Mouse (Mus musculus): Measurements from ENCODE around the gene Slc16a1. TPM values are rescaled to one million over a fixed set of nuclear protein-coding genes. Genes with fewer than 3 reads are reported as not detected.

The Slc16a1 gene
- polyA plus RNA-seq, 1 experiment from 2014 or later: 12.6 TPM

DNA sequence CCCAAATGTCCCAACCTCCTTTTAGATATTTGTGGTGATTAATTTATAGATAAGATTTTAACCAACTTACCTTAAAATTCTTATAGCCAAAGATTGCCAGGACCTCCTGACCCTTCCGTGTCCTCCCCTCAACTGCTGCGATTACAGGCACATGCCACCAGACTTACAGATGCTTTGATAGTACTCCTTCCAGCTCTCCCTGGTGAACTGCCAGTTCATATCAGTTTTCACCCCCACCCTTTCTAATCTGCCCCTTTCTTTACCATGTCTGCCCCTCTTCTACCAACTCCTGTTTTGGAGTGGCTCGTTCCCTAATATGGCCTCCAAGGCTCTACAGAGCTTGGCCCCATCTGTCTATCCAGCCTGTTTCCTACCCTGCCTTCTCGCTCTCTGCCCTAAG, 15.8 kb downstream of the Slc16a1 start:
- Histone ChIP-seq H3K27me3 (replicated peaks; ENCODE audit: control insufficient read depth, insufficient read depth, low read length) (no peaks in the 10 kb centered on the region), H3K36me3 (ENCODE audit: control insufficient read depth, insufficient read depth, low read length) (peaks cover 5% of the 10 kb centered on the region; the same call in 1 of the 2 replicates), H3K27ac (ENCODE audit: low read depth, low read length) (no peak overlapping the region), H3K9me3 (ENCODE audit: control insufficient read depth, low read length) (no peaks in the 10 kb centered on the region), H3K4me3 (ENCODE audit: low read length) (no peak overlapping the region), H3K9ac (ENCODE audit: low read depth, low read length) (no peak overlapping the region), H3K4me1 (ENCODE audit: control insufficient read depth, insufficient read depth, low read depth, low read length) (no peaks in the 10 kb centered on the region), H3K4me2 (ENCODE audit: low read length) (no peak overlapping the region)
- no peak for ATAC-seq
- WGBS: 96% methylated on average over 4 of the region's 4 CpGs

DNA sequence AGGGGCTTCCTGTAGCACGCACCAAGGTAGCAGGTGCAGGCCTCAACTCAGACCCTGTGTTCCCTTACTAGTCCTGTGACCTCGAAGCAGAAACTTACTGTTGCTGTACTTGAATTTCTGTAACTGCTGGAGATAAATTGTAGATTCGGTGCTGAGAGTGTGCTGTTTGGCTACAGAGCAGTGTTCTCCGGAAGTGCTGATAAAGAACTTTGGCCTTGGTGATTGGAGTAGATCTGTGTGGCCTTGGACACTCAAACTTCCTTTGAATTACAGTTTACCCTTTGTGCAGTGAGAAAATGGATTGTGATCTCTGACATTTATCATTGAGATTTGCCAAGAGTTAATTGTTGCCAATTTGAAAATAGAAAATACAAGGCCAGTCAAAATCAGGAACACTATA, 16.5 kb downstream of the Slc16a1 start:
- WGBS: 93% methylated on average over 4 of the region's 4 CpGs
- ATAC-seq: no peak

DNA sequence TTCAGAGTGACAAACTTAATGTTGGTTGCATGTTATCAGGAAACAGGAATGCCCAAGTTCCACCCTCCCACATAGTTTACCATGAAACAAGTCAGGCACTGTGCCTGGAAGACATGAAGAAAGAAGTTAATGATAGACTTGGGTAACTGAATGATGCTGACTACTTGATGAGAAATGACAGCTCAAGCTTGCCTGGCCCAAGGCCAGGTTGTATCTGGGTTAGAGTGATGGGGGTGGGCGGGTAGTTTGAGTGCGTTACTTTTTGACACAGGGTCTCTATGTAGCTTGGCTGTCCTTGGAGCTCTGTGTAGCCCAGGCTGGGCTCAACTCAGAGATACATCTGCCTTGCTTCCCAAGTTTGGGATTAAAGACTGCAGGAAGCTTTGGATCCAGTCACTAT, 20.2 kb downstream of the Slc16a1 start:
- Histone ChIP-seq H3K36me3 (ENCODE audit: control insufficient read depth, insufficient read depth, low read length) (no peaks in the 10 kb centered on the region), H3K9ac (ENCODE audit: low read depth, low read length) (no peak overlapping the region), H3K4me1 (ENCODE audit: control insufficient read depth, insufficient read depth, low read depth, low read length) (no peaks in the 10 kb centered on the region), H3K4me3 (ENCODE audit: low read length) (no peak overlapping the region), H3K27me3 (replicated peaks; ENCODE audit: control insufficient read depth, insufficient read depth, low read length) (no peaks in the 10 kb centered on the region), H3K27ac (ENCODE audit: low read depth, low read length) (no peak overlapping the region), H3K4me2 (ENCODE audit: low read length) (no peak overlapping the region), H3K9me3 (ENCODE audit: control insufficient read depth, low read length) (no peaks in the 10 kb centered on the region)
- whole genome bisulfite sequencing: 90% methylated on average over 2 of the region's 2 CpGs
- ATAC-seq: no peak

More for the DNA sequence above, 16.5 kb downstream of the Slc16a1 start:
- Histone ChIP-seq H3K36me3 (ENCODE audit: control insufficient read depth, insufficient read depth, low read length) (peaks cover 5% of the 10 kb centered on the region; the same call in 1 of the 2 replicates), H3K4me3 (ENCODE audit: low read length) (no peak overlapping the region), H3K27me3 (replicated peaks; ENCODE audit: control insufficient read depth, insufficient read depth, low read length) (no peaks in the 10 kb centered on the region), H3K9me3 (ENCODE audit: control insufficient read depth, low read length) (no peaks in the 10 kb centered on the region), H3K27ac (ENCODE audit: low read depth, low read length) (no peak overlapping the region), H3K4me2 (ENCODE audit: low read length) (no peak overlapping the region), H3K4me1 (ENCODE audit: control insufficient read depth, insufficient read depth, low read depth, low read length) (no peaks in the 10 kb centered on the region), H3K9ac (ENCODE audit: low read depth, low read length) (no peak overlapping the region)

DNA sequence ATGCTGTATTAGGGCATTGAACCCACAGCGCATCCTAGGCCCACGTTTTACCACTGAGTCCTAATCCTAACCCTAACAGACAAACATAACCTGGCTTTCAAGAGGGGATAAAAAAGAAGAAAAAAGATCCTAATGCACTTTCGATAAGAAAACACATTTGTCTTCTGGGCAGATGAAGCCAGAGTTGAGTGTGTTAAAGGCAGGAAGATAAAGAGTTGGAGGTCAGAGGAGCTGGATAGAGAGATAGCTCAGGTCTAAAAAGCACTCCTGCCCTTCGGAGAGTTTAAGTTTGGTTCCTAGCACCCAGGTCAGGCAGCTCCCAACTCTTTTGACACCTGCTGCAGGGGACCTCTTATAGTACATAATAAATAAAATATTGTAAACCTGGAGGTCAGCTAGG, 21.3 kb downstream of the Slc16a1 start:
- Histone ChIP-seq H3K4me3 (ENCODE audit: low read length) (no peak overlapping the region), H3K4me1 (ENCODE audit: control insufficient read depth, insufficient read depth, low read depth, low read length) (no peaks in the 10 kb centered on the region), H3K9me3 (ENCODE audit: control insufficient read depth, low read length) (no peaks in the 10 kb centered on the region), H3K36me3 (ENCODE audit: control insufficient read depth, insufficient read depth, low read length) (no peaks in the 10 kb centered on the region), H3K4me2 (ENCODE audit: low read length) (no peak overlapping the region), H3K9ac (ENCODE audit: low read depth, low read length) (no peak overlapping the region), H3K27me3 (replicated peaks; ENCODE audit: control insufficient read depth, insufficient read depth, low read length) (no peaks in the 10 kb centered on the region), H3K27ac (ENCODE audit: low read depth, low read length) (no peak overlapping the region)
- ATAC-seq: no peak
- WGBS: 92% methylated on average over 4 of the region's 4 CpGs

DNA sequence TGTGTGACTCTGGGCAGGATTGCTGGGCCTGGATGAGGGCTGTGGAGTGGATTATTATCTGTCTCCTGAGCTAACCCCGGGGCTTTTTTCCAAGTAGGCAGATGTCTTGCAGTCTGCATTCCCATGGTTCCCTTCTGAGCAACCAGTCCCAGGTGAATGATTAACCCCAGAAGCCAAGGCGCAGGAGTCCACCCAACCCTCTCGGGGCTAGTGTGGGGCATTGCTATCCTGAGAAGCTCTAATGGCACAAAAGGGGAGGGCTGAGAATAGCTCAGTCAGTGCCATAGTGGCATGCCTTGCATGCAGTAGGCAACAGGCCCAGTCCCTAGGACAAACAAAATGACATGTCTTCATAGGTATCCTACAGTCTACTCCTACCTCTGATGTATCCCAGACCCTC, 22.1 kb downstream of the Slc16a1 start:
- no peak overlapping the region for H3K9ac ChIP-seq (ENCODE audit: low read depth, low read length)
- no peak overlapping the region for H3K4me2 ChIP-seq (ENCODE audit: low read length)
- no peaks in the 10 kb centered on the region for H3K27me3 ChIP-seq (replicated peaks; ENCODE audit: control insufficient read depth, insufficient read depth, low read length)
- no peaks in the 10 kb centered on the region for H3K4me1 ChIP-seq (ENCODE audit: control insufficient read depth, insufficient read depth, low read depth, low read length)
- 48% methylated on average over 3 of the region's 3 CpGs for WGBS
- no peaks in the 10 kb centered on the region for H3K36me3 ChIP-seq (ENCODE audit: control insufficient read depth, insufficient read depth, low read length)
- no peak for ATAC-seq
- no peaks in the 10 kb centered on the region for H3K9me3 ChIP-seq (ENCODE audit: control insufficient read depth, low read length)
- no peak overlapping the region for H3K27ac ChIP-seq (ENCODE audit: low read depth, low read length)
- no peak overlapping the region for H3K4me3 ChIP-seq (ENCODE audit: low read length)

DNA sequence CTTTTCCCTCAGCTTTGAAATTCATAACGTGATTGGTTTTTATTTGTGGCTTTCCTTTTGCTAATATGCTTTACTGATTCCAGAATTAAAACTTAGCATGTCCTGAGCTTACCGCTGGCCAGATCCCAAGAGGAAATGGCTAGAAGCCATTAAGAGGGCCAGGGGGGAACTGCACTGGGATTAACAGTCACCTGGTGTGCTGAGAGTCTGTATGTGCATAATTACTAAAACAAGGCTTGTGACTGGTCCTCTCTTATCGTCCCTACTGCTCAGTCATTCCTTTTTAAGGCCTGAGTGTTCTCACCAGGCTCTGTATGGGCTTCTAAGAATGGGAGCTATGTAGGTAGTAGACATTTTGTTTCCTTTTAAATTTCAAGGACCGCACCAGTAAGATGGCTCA, 23.5 kb downstream of the Slc16a1 start:
- H3K4me2 ChIP-seq (ENCODE audit: low read length): no peak overlapping the region
- ATAC-seq: no peak
- no peaks in the 10 kb centered on the region for H3K36me3 ChIP-seq (ENCODE audit: control insufficient read depth, insufficient read depth, low read length)
- H3K9me3 ChIP-seq (ENCODE audit: control insufficient read depth, low read length): no peaks in the 10 kb centered on the region
- no peak overlapping the region for H3K4me3 ChIP-seq (ENCODE audit: low read length)
- no peaks in the 10 kb centered on the region for H3K27me3 ChIP-seq (replicated peaks; ENCODE audit: control insufficient read depth, insufficient read depth, low read length)
- H3K4me1 ChIP-seq (ENCODE audit: control insufficient read depth, insufficient read depth, low read depth, low read length): no peaks in the 10 kb centered on the region
- no peak overlapping the region for H3K27ac ChIP-seq (ENCODE audit: low read depth, low read length)
- WGBS: 44% methylated on average over 4 of the region's 4 CpGs
- no peak overlapping the region for H3K9ac ChIP-seq (ENCODE audit: low read depth, low read length)

DNA sequence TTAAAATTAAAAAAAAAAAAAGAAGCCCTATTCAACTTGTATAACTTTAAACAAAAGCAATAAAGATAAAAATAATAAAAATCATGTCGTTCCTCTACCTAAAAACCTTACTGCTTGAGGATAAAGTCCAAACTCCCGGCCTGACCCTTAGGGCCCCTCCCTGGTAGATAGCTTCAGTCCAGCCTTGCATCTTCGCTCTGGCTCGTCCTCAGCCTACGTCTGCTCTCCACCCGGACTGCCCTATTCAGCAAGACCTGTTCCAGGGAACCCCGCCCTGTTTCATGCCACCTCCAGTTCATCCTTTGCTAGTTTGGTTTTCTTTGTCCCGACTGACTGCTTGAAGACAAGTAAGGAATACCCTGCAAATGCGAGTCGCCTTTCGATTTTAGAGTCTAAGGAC, 24.5 kb downstream of the Slc16a1 start:
- WGBS: 93% methylated on average over 11 of the region's 11 CpGs

DNA sequence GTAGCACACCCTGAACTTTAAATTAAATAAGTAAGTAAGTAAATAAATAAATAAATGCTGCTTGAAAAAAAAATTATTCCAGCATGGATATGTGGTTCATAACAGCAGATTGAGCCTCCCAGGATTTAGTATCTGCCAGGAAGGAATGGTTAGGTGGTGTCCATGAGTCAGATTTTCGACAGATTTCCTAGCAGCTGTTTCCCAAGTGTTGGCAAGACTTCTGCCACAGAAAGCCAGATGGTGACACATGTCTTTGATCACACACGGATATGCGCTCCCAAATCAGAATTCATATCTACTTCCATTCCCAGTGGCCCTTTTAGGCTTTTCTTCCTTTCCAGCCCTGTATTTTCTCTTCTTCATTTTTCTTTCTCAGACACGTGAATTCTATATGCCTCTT, 28.5 kb downstream of the Slc16a1 start:
- no peak overlapping the region for H3K27ac ChIP-seq (ENCODE audit: low read depth, low read length)
- no peak overlapping the region for H3K4me2 ChIP-seq (ENCODE audit: low read length)
- no peak overlapping the region for H3K9ac ChIP-seq (ENCODE audit: low read depth, low read length)
- no peaks in the 10 kb centered on the region for H3K9me3 ChIP-seq (ENCODE audit: control insufficient read depth, low read length)
- no peaks in the 10 kb centered on the region for H3K27me3 ChIP-seq (replicated peaks; ENCODE audit: control insufficient read depth, insufficient read depth, low read length)
- no peak overlapping the region for H3K4me3 ChIP-seq (ENCODE audit: low read length)
- no peaks in the 10 kb centered on the region for H3K36me3 ChIP-seq (ENCODE audit: control insufficient read depth, insufficient read depth, low read length)
- no peak for ATAC-seq
- H3K4me1 ChIP-seq (ENCODE audit: control insufficient read depth, insufficient read depth, low read depth, low read length): peaks cover 4% of the 10 kb centered on the region; the same call in 1 of the 2 replicates
- 60% methylated on average over 4 of the region's 4 CpGs for WGBS

More for the DNA sequence above, 24.5 kb downstream of the Slc16a1 start:
- H3K9me3 ChIP-seq (ENCODE audit: control insufficient read depth, low read length): no peaks in the 10 kb centered on the region
- H3K4me2 ChIP-seq (ENCODE audit: low read length): no peak overlapping the region
- 0 out of 2 replicates have a peak, but pooled peaks cover 2% of the 10 kb centered on the region for H3K4me1 ChIP-seq (ENCODE audit: control insufficient read depth, insufficient read depth, low read depth, low read length)
- H3K9ac ChIP-seq (ENCODE audit: low read depth, low read length): no peak overlapping the region
- ATAC-seq: no peak
- H3K36me3 ChIP-seq (ENCODE audit: control insufficient read depth, insufficient read depth, low read length): no peaks in the 10 kb centered on the region
- no peaks in the 10 kb centered on the region for H3K27me3 ChIP-seq (replicated peaks; ENCODE audit: control insufficient read depth, insufficient read depth, low read length)
- no peak overlapping the region for H3K4me3 ChIP-seq (ENCODE audit: low read length)
- no peak overlapping the region for H3K27ac ChIP-seq (ENCODE audit: low read depth, low read length)

DNA sequence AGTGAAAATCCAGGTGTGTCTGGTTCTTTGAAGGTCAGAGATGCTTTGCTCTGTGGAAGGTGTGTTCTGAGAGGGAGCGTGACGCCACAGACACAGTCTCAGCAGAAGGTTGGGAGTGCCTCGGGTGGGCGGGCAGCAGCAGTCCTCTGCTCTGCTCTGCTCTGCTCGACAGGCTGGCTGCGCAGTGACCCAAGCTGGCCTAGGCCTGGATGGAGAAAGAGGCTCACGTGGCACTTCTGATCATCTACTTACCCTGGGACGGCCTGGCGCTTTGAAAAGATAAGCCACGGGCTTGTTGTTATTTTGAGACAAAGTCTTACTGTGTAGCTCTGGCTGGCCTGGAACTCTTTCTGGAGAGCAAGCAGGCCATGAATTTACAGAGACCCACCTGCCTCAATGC, 29.0 kb downstream of the Slc16a1 start:
- H3K27ac ChIP-seq (ENCODE audit: low read depth, low read length): no peak overlapping the region
- no peak for ATAC-seq
- H3K4me1 ChIP-seq (ENCODE audit: control insufficient read depth, insufficient read depth, low read depth, low read length): peaks cover 4% of the 10 kb centered on the region; the same call in 1 of the 2 replicates

DNA sequence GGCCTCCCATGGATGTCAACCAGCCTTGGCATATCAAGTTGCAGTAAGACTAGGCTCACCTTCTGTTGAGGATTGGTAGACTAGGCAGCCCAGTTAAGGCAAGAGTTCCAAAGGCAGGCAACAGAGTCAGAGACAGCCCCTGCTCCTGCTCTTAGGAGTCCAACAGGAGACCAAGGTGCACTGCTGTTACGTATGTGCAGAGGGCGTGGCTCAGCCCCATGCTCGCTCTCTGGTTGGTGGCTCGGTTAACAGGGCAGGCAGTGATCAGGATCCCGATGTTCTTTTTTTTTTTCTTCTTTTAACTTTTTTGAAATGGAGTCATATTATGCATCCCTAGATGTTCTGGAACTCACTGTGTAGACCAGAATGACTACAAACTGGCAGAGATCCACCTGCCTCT, 30.5 kb downstream of the Slc16a1 start:
- Histone ChIP-seq H3K9ac (ENCODE audit: low read depth, low read length) (no peak overlapping the region), H3K36me3 (ENCODE audit: control insufficient read depth, insufficient read depth, low read length) (no peaks in the 10 kb centered on the region), H3K27ac (ENCODE audit: low read depth, low read length) (no peak overlapping the region), H3K4me3 (ENCODE audit: low read length) (no peak overlapping the region), H3K27me3 (replicated peaks; ENCODE audit: control insufficient read depth, insufficient read depth, low read length) (no peaks in the 10 kb centered on the region), H3K9me3 (ENCODE audit: control insufficient read depth, low read length) (no peaks in the 10 kb centered on the region), H3K4me1 (ENCODE audit: control insufficient read depth, insufficient read depth, low read depth, low read length) (peaks cover 4% of the 10 kb centered on the region; the same call in 1 of the 2 replicates), H3K4me2 (ENCODE audit: low read length) (no peak overlapping the region)
- 92% methylated on average over 5 of the region's 5 CpGs for WGBS
- ATAC-seq: no peak

More for the DNA sequence above, 29.0 kb downstream of the Slc16a1 start:
- 66% methylated on average over 10 of the region's 10 CpGs for WGBS
- H3K4me2 ChIP-seq (ENCODE audit: low read length): no peak overlapping the region
- no peaks in the 10 kb centered on the region for H3K9me3 ChIP-seq (ENCODE audit: control insufficient read depth, low read length)
- no peak overlapping the region for H3K4me3 ChIP-seq (ENCODE audit: low read length)
- no peak overlapping the region for H3K9ac ChIP-seq (ENCODE audit: low read depth, low read length)
- no peaks in the 10 kb centered on the region for H3K27me3 ChIP-seq (replicated peaks; ENCODE audit: control insufficient read depth, insufficient read depth, low read length)
- no peaks in the 10 kb centered on the region for H3K36me3 ChIP-seq (ENCODE audit: control insufficient read depth, insufficient read depth, low read length)

All from hindbrain, embryonic 16.5 days (tissue).